Mouse (Mus musculus): ENCODE measurements at regions not wholly inside any gene's neighbourhood (a gene's known extent, or its start where the extent isn't known, plus 50 kb on each side); places are given as distances from the start of the nearest gene placed in this dataset.

DNA sequence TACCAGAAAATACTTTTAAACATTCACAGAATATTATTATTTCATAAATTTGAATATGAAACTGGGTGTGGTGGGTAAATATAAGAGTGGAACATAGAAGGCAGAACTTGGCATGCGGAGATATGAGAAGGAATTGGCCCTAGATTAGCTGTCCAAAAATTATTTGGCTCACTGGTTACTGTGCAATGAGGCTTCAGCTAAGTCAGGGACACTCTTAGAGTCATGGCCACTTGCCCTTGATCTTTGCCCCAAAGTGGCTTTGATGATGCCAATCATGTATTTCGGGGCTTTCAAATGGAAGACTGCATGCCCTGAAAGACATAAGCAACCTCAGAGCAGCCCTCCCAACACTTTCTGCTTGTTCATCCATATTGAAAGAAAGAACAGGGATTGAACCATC lies 76.9 kb downstream of the Pxdc1 start:
- DNase-seq, result peak; percentile 19 to 24

DNA sequence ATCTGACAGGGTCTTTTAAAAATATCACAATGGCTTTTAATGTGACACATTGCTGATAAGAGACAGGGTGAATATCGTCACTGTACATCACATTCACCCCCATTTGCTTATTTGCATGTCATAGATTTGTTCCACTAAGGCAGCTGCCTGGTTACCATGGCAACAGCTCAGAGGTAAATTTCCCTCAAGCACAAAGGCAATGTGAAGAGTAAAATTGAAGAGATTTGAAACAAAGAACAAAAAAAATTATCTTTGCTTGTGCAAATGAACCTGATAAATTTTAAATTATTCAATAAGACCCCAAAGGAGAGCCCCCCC lies 77.3 kb downstream of the Pxdc1 start:
- no peak for DNase-seq

DNA sequence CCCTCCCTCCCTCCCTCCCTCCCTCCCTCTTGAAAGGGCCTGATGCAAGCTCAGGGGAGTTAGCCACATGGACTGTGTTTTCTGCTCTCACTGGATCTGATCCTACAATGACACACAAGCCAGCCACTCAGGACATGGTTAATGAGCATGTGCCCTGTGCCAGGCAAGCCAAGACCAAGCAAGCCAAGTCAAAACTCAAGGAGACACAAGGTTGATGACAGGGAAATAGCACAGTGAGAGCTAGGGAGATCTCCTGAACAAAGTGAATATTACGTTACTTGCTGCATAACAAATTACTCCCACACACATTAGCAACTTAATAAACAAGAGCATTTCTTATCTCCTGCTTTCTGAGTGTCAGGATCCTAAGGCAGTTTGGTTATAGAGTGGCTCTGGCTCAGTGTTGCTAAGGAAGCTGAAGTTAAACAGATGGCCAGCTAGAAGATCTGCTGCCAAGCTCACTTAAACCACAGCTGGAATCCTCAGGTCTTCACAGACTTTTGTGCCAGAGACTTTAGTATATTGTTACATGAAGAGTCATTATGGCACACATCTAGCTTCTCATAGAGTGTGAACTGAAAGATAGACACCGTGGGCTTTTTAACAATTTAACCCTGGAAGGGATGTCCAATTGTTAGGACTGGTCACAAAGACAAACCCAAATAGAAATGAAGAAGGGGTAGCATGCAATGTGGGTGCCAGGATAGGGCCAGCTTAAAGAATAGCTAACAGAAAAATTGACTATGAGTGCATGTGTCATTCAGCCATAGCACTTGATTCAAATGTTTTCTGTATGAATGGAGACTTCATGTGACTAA lies 77.9 kb downstream of the Pxdc1 start:
- no peak for DNase-seq

DNA sequence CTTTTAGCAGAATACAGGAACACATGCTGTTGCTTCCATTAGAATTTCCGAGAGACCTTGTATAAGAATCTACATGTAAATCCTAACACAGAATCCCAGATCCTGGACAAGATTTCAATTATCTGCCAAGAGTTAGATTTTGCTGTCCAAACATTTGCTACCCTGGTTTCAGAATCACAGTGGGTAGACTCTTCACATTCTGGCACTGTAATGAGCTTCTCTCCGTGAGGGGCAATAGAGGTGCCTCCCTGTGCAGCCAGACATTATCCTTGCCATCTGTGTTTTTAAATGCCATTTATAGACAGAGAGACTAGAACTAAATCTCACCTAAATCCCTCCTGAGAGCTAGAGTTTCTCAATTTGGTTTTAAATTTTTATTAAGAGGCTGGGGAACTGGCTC lies 84.0 kb downstream of the Pxdc1 start:
- no peak for DNase-seq

DNA sequence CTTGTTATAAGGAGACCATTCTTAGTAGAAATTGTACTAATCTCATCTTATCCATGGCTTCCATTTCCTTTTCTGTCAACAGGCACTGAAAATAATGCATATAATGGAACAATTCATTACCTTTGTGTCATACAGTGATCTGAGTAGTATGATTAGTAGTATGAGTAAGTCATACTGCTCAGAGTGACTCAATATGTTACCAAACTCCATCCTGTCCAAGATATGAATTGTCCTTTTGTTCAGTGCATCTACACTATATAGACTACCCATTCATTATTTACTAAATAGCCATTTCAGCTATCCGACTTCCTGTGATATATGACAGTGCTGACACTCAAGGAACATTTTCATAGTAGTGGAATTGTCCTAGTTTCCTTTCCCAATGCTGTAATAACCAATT lies 86.6 kb downstream of the Pxdc1 start:
- no peak for DNase-seq

DNA sequence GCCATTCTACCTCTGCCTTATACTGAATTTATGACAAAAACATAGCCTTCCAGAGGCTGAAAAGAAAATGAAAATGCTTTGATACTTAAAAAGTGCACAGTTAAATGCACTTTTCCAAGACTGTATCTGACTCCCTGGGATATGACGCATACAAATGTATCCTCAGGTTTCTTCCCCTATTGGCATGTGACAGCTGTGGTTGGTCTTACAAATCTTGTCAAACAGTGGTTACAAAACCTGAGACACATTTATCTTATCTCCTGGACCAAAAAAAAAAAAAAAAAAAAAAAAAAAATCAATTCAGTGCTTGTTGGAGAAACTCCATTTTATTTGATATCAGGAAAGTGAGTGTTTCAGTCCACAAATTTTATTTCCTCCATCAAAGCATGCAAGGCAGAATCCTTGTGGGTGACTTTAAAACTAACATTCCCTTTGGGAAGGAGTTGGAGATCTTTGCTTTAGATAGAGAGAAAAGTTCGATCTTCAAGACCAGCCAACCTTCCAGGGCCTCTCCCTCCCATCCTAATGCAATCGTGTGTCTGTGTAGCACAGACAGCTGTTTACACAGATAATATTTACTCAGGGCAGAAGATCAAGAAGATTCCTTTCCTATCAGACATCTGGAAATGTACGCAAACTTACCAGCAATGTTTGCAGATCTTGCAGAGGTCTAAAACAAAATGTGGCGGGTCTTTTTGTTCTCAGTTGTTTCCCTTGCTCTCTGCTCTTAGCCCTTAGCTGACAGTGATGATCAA lies 103.0 kb downstream of the Pxdc1 start:
- no peak for DNase-seq

DNA sequence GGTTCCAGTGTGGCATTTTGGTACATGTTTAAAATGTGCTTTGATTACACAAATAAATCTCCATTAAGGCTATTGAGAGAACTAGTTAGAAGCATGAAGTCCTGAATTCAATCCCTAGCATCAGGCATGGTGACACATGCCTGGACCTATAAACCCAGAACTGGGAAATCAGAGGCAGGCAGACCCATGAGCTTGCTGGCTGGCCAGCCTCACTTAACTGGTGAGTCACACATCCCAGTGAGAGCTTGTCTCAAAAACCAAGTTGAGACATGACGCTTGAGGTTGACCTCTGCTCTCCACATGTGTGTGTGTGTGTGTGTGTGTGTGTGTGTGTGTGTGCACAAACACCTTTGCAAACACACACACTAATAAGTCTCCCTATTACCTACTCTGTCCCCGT lies 112.6 kb downstream of the Pxdc1 start:
- DNase-seq, result no peak

DNA sequence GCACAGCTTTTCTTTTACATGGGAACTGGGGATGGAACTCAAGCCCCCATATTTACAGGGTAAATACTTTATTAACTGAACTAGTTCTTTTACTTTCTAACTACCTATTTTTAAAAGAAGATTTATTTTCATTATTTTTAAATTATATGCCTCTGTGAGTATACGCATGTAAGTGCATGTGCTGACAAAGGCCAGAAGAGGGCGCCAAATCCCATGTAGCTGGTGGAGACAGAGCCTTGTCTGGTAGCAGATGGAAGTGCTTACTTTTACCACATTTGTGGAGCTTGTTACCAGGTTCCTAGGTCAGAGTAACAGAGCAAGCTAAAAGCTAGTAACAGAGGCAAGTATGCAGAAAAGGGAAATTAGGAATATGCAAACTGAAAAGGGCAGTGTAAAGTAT lies 119.4 kb downstream of the Pxdc1 start:
- peak in 1 of 2 experiments; percentile 2 for DNase-seq

DNA sequence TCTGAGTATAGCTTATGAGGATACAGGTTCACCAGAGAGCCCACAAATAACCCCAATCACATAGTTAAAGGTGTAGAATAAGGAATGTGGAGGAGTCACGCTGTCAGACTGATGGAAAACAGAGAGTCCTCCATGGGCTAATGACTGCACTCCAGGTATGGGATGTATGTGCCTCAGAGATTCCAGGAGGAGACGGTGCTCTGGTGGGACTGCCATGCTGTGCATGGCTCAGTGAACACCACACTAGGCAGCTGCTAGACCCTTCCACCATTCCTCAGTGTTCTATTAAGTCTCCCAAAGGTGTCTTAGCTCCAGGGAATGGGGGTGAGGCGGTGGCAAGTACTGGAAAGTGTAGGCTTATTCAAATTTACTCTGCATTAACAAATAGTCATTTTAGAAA lies 142.0 kb downstream of the Pxdc1 start:
- DNase-seq, result no peak

DNA sequence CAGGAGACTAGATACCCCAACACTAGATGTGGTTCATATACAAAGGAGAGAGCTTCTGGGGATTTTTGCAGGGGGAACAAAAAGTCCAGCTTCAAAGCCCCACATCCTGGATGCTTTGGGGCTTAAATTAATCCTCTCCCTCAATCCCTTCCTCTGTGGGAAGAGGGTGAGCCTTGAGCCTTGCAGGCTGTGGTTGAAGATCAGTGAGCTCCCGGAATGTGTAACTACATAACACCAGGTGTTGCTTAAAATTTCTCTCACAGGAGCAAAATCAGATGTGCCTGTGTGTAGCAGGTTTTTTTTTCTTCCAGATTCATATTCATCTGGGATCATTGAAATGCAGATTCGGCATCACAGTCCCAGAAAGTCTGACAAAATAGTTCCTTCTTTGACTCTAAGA lies 146.1 kb downstream of the Pxdc1 start:
- DNase-seq, result no peak

DNA sequence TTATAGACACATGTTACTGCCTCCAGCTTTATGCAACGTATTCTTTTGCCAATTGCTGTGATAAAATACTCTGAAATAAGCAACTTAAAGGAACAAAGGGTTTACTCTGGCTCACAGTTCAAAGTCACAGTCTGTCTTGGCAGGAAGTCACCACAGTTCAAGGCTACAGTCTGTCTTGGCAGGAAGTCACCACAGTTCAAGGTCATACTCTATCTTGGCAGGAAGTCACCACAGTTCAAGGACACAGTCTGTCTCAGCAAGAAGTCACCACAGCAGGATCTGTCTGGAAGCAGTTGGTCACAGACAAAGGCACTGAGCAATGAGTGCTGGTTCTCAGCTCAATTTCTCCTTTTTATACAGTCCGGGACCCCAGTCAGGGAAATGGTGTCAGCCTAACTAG lies 147.4 kb downstream of the Pxdc1 start:
- no peak for DNase-seq

DNA sequence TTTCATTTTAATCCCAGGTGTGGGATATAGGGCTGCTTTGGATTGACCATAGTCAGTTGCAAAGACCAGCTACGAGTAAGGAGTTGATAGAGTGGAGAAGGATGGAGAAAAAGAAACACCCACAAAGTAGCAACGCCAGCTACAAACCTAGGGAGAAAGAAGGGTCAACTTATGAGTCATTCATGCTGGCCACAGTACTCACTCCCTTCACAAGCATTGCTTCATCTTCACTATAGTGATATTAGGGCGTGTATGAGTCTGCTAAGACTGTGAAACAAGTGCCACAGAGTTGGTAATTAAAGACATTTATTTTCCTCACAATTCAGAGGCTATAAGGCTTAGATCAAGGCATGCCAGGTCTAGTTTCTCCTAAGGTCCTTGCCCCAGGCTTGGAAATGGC lies 148.4 kb downstream of the Pxdc1 start:
- no peak for DNase-seq

DNA sequence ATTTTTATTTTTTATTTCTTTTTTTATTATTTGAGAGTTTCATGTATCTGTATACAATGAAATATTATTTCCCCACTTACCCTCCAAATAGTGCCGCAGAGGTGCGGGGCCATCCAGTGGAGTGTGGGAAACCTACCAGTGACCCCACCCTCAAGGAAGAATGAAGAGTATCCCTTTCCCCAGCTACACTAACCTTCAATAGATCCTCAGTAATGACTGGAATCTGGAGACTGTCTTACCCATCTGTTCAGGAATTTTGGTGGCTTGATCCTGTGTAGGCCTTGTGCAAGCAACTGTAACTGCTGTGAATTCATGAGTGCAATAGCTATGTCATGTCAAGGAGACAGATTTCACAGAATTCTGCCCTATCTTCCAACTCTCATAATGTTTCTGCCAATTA lies 153.9 kb upstream of the Slc22a23 start:
- no peak for DNase-seq

DNA sequence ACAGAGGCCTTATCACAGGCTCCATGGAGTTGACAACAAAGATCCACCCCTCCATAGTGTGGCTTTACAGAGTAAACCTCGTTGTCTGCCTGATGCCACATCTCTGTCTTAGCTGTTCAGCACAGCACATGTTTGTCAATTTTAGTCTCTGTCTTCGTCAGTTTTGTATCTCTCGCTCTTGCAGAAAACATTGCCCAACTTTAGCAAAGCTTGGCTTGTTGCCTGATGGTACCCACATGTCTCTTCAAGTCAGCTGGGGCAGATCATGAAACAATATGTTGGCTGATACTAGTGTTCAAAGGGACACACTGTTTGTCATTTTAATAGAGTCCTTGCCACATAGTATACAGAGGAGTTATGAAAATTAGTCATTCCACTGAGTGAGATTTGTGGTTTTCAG lies 152.7 kb upstream of the Slc22a23 start:
- DNase-seq, result no peak

DNA sequence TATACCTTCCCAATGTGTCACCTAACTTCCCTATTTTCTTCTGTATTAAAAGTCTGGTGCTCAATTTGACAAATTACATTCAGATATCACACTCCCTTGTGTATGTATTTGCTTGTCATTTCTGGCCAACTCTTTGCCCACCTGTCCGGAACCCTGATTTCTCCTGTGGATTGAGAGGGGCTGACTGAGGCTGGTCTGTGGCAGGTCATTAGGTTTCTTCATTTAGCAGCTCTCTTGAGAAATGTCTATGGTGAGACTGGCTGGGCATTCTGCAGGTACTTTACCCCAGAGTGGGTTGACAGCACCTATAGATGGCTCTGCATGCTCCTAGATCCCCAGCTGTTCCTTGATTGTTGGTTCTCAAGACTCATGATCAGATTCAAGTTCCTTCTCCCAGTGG lies 139.8 kb upstream of the Slc22a23 start:
- DNase-seq, result no peak

DNA sequence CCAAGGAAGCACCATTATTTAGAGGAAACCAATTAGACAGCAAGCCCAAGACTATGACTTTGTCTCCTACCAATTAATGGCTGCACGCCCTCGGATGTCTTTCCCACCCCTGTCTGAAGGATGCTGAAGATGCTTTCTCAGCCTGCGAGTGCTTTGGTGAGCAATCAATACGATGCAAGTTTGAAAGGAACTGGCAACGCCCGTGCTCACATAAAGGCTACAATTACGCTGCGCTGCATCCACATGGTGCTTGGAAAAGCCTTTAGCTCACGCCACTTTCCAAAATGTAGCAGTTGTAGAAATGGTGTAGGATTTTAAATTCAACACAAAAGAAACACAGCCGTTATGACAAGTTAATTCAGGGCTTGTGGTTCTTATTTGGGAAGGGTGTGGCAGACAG lies 136.5 kb upstream of the Slc22a23 start:
- DNase-seq, result no peak

DNA sequence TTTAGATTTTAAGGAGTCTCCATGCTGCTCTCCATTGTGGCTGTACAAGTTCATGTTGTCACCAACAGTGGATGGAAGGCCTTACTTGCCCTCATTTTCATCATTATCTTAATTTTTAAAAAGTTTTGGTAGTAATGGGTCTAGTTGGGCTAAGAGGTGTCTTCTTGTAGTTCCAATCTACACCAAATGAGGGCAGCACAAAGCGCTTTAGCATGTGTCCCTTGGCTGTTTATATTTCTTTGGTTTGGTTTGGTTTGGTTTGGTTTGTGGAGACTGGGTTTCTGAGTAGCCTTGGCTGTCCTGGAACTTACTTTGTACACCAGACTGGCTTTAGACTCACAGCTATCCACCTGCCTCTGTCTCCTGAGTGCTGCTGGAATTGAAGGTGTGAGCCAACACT lies 125.4 kb upstream of the Slc22a23 start:
- DNase-seq, result peak in 1 of 2 experiments; percentile 19

DNA sequence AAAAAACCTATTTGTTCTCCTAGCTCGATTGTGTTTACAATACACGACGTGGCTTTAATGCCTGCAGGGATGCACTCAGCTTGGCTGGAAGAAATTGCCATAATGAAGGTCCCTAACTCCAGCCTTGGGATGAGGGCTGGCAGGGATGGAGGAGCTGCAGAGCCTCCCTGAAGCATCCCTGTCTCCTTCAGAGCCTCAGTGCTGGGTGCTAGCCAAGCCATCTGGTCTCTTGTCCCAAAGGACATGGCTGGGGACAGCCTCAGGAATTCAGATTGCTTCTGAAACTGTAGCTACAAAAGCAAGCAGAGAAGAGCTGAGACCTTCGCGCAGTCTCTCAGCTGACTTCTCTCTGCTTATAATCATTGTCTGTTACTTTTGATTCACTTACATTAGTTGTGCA lies 124.6 kb upstream of the Slc22a23 start:
- DNase-seq, result no peak

DNA sequence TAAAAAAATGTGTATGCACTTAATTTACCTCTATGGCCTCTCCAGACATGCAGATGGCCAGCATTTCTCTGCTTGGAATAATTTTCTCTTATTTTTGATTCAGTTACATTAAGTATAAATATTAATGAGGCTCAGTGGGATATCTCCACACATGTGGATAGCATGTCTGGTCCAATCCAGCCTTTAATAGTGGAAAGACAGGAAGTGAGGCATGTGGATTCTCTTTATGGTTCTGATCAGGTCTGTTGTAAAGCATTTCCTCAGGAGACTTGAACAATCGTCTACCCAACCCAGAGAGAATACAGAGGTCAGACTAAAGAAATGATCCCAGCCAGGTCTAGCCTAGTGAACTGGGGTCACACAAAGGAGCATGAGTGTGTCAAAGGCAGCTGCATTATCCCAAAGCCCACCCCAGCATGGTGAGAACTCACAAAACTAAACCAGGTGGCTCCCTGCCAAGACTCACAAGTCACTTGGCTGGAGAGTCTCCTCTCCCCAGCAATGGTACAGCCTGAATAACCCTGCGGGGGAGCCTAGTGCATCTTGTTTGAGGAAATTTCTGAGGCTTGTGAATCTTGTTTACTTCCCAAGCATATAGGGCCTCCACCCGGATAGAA lies 123.3 kb upstream of the Slc22a23 start:
- DNase-seq, result no peak

DNA sequence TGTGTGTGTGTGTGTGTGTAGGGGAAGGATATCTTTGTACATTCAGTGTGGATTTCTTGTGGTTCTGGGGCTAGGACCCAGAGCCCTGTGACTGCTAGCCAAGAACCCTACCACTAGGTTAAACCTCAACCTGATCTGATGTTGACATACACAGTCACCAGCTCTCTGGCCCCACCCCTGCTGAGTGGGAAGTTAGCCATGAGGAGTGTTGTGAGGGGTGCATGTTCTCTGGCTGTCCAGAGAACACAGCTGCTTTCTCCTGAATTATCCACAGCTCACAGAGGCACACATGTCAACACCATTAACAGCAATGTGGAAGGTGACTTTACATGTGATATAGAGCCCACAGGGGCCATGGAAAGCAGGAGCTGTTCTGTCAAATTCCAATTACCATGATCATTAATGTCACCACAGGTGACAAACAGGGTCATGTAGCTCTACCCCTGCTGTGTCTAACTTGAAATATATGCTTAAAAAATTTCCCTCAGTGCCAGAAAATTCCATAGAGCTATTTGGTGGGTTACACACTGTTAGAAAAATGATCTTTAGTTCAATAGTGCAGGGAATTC lies 121.0 kb upstream of the Slc22a23 start:
- no peak for DNase-seq

DNA sequence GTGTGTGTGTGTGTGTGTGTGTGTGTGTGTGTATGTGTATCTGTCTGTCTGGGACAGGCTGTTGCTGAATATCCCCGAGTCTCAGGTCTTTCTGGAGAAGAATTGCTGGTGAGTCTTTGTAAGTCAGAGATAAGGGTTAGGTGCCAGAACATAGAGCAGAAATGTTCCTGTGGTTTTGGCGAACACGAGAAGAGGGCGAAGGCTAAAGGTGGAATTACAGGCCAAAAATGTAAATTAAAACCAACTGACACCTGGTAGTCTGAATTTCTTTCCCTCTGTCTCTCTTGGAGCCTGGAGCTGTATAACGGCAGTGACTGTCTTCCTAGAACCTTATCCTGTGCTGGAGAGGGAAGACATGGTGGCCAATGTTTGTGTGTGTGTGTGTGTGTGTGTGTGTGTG lies 120.5 kb upstream of the Slc22a23 start:
- DNase-seq, result no peak

DNA sequence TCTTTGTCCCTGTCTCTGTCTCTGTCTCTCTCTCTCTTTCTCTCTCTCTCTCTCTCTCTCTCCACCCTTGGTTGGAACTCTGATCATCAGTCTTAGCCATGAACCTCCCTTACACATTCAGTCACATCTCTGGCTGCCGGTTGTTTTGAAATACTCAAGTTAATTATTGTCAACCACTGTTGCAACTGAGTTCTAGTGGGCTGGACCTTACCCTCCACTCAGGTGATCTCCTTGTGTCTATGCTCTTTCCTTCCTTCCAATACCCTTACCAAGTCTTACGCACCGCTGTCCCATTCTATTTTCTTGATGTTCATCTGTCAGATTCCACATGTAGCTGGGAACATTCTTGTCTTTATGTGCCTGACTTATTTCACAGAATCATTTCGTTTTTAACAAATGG lies 119.2 kb upstream of the Slc22a23 start:
- DNase-seq, result no peak

DNA sequence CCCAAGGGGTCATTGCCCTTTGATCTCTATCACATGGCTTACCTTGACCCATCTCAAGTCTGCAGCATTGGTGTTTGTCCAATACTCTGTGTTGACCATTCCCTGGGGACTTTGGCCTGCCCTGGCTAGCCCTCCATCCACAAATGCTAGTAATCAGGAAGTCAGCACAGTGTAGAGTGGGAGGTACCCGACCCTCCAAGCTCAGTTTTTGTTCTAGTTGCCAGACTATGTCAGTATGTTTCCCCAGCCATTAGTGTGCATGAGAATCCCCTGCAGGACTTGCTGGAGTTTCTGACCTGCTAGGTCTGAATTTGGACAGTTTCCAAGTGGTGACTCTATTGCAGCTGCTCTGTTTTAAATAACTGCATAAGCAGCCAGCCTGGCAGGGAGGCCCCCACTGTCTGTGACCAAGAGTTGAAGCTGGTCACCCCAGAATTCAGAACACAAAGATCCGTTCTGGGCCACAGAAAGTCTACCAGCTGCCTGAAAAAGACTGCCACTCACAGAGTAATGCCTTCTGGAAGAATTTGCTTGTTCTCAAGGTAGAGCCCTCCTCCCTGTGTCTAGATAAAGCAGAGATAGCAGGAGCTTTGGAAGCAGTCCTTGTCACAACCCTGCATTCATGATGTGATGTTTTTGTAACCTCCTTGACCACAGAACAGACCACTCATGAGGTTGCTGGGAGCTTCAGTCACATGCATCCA lies 118.0 kb upstream of the Slc22a23 start:
- no peak for DNase-seq

Data from adrenal gland, postnatal 36 days (tissue).